Mouse (Mus musculus) B cell, adult 2 months (primary cell): ENCODE results near the gene Onecut3.

Experiments used
- DNase-seq, 2 experiments: peaks; one replicate each; pipeline ENCODE4 v3.0.0; 2022

Gene Onecut3

GRCm38 (mm10) chr10:80557346-80557965 is 62.8 kb downstream of the Onecut3 start:
- peak; percentile 76 to 77 for DNase-seq

- no peak for DNase-seq
These were observed 64.8 kb downstream of the Onecut3 start for GRCm38 (mm10) chr10:80559431-80559830.

- no peak for DNase-seq
These were observed 66.0 kb downstream of the Onecut3 start for GRCm38 (mm10) chr10:80560621-80561020.

- peak; percentile 96 for DNase-seq
These were observed 66.7 kb downstream of the Onecut3 start, which contains the start of gene Rexo1 for GRCm38 (mm10) chr10:80561116-80561944. Rexo1 (minus strand) TSS chr10:80561560.

GRCm38 (mm10) chr10:80566375-80567092 is 71.9 kb downstream of the Onecut3 start:
- peak; percentile 92 for DNase-seq
